Mouse (Mus musculus): ENCODE results near the gene Rgs8. TPM values are rescaled to one million over a fixed set of nuclear protein-coding genes. Genes with fewer than 3 reads are reported as not detected.

The Rgs8 gene
- total and polyA plus RNA-seq, 2 experiments from 2014 or later, result 31.1 to 40.7 TPM

- H3K4me3 ChIP-seq (ENCODE audit: low read depth, low read length), result no peak overlapping the region
- peak overlapping the region; percentile 35 for H3K4me2 ChIP-seq (ENCODE audit: low read depth, low read length, poor library complexity, severe bottlenecking)
- no peaks in the 10 kb centered on the region for H3K36me3 ChIP-seq (ENCODE audit: insufficient read depth, low read length)
- no peak overlapping the region for H3K27ac ChIP-seq (ENCODE audit: low read depth, low read length)
- WGBS, result 41% methylated on average over 7 of the region's 7 CpGs
- peaks cover 40% of the 10 kb centered on the region for H3K4me1 ChIP-seq (ENCODE audit: insufficient read depth, low read length)
- H3K27me3 ChIP-seq (ENCODE audit: insufficient read depth, low read length), result no peaks in the 10 kb centered on the region
- no peaks in the 10 kb centered on the region for H3K9me3 ChIP-seq (ENCODE audit: low read length)
- no peak for ATAC-seq (ENCODE audit: low FRiP score)
- 0 out of 2 replicates have a peak overlapping the region, but pooled peaks have one; percentile 8 for H3K9ac ChIP-seq (replicated peaks; ENCODE audit: low read length, poor library complexity, severe bottlenecking)
- TF ChIP-seq CTCF (IDR thresholded peaks at IDR 0.05), result no peak
- DNase-seq (ENCODE audit: low spot score), result no peak
Measured at GRCm38 (mm10) chr1:153669086-153669485, 16.3 kb downstream of the Rgs8 start.

- H3K4me3 ChIP-seq (ENCODE audit: low read depth, low read length), result no peak overlapping the region
- H3K27me3 ChIP-seq (ENCODE audit: insufficient read depth, low read length), result no peaks in the 10 kb centered on the region
- H3K9me3 ChIP-seq (ENCODE audit: low read length), result no peaks in the 10 kb centered on the region
- no peak overlapping the region for H3K9ac ChIP-seq (replicated peaks; ENCODE audit: low read length, poor library complexity, severe bottlenecking)
- no peak for ATAC-seq (ENCODE audit: low FRiP score)
- WGBS, result 40% methylated on average over 3 of the region's 3 CpGs
- H3K27ac ChIP-seq (ENCODE audit: low read depth, low read length), result no peak overlapping the region
- no peaks in the 10 kb centered on the region for H3K36me3 ChIP-seq (ENCODE audit: insufficient read depth, low read length)
- peak overlapping the region; percentile 35 for H3K4me2 ChIP-seq (ENCODE audit: low read depth, low read length, poor library complexity, severe bottlenecking)
- TF ChIP-seq CTCF (IDR thresholded peaks at IDR 0.05), result no peak
- H3K4me1 ChIP-seq (ENCODE audit: insufficient read depth, low read length), result peaks cover 40% of the 10 kb centered on the region
- DNase-seq (ENCODE audit: low spot score), result no peak
Measured at GRCm38 (mm10) chr1:153669728-153670127, 16.9 kb downstream of the Rgs8 start.

DNA sequence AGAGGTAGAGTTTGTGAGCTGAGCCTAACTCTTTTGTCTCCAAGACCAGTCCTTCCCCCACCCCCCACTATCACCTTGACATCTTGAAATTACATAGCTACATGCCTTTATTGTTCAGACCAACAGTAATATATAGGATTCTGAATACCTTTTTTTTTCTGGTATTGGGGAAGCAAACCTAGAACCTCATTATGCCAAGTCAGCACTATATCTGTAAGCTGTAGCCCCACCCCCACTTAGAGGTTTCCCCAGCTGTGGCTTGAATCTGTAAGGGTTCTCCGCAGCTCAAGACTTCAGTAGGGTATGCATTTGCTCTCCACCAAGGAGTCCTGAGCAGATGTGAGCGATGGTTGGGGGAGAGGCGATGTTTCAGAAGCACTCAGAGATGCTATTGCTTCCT lies 18.5 kb downstream of the Rgs8 start:
- Histone ChIP-seq H3K36me3 (ENCODE audit: insufficient read depth, low read length) (no peaks in the 10 kb centered on the region), H3K9me3 (ENCODE audit: low read length) (no peaks in the 10 kb centered on the region), H3K4me1 (ENCODE audit: insufficient read depth, low read length) (peaks cover 30% of the 10 kb centered on the region), H3K4me2 (ENCODE audit: low read depth, low read length, poor library complexity, severe bottlenecking) (no peak overlapping the region), H3K9ac (replicated peaks; ENCODE audit: low read length, poor library complexity, severe bottlenecking) (no peak overlapping the region), H3K4me3 (ENCODE audit: low read depth, low read length) (no peak overlapping the region), H3K27ac (ENCODE audit: low read depth, low read length) (no peak overlapping the region), H3K27me3 (ENCODE audit: insufficient read depth, low read length) (no peaks in the 10 kb centered on the region)
- WGBS, result 94% methylated on average over 3 of the region's 3 CpGs
- DNase-seq (ENCODE audit: low spot score) (no peak), ATAC-seq (ENCODE audit: low FRiP score) (no peak)
- TF ChIP-seq CTCF (IDR thresholded peaks at IDR 0.05), result no peak

- WGBS, result 57% methylated on average over 9 of the region's 9 CpGs
- Histone ChIP-seq H3K9ac (replicated peaks; ENCODE audit: low read length, poor library complexity, severe bottlenecking) (no peak overlapping the region), H3K9me3 (ENCODE audit: low read length) (no peaks in the 10 kb centered on the region)
Measured at GRCm38 (mm10) chr1:153672698-153673097, 19.9 kb downstream of the Rgs8 start.

GRCm38 (mm10) chr1:153673900-153674299 lies 21.1 kb downstream of the Rgs8 start:
- peaks cover 19% of the 10 kb centered on the region for H3K4me1 ChIP-seq (ENCODE audit: insufficient read depth, low read length)
- no peaks in the 10 kb centered on the region for H3K9me3 ChIP-seq (ENCODE audit: low read length)
- H3K4me2 ChIP-seq (ENCODE audit: low read depth, low read length, poor library complexity, severe bottlenecking), result no peak overlapping the region
- H3K4me3 ChIP-seq (ENCODE audit: low read depth, low read length), result no peak overlapping the region
- H3K27ac ChIP-seq (ENCODE audit: low read depth, low read length), result no peak overlapping the region
- no peaks in the 10 kb centered on the region for H3K27me3 ChIP-seq (ENCODE audit: insufficient read depth, low read length)
- ATAC-seq (ENCODE audit: low FRiP score), result no peak
- no peak overlapping the region for H3K9ac ChIP-seq (replicated peaks; ENCODE audit: low read length, poor library complexity, severe bottlenecking)
- no peaks in the 10 kb centered on the region for H3K36me3 ChIP-seq (ENCODE audit: insufficient read depth, low read length)
- WGBS, result 80% methylated on average over 12 of the region's 12 CpGs
- DNase-seq (ENCODE audit: low spot score), result no peak
- no peak for TF ChIP-seq CTCF (IDR thresholded peaks at IDR 0.05)

More at GRCm38 (mm10) chr1:153672698-153673097, 19.9 kb downstream of the Rgs8 start:
- H3K27ac ChIP-seq (ENCODE audit: low read depth, low read length), result no peak overlapping the region
- DNase-seq (ENCODE audit: low spot score), result no peak
- peaks cover 23% of the 10 kb centered on the region for H3K4me1 ChIP-seq (ENCODE audit: insufficient read depth, low read length)
- H3K4me2 ChIP-seq (ENCODE audit: low read depth, low read length, poor library complexity, severe bottlenecking), result no peak overlapping the region
- no peak overlapping the region for H3K4me3 ChIP-seq (ENCODE audit: low read depth, low read length)
- no peaks in the 10 kb centered on the region for H3K36me3 ChIP-seq (ENCODE audit: insufficient read depth, low read length)
- no peak for TF ChIP-seq CTCF (IDR thresholded peaks at IDR 0.05)
- H3K27me3 ChIP-seq (ENCODE audit: insufficient read depth, low read length), result no peaks in the 10 kb centered on the region
- no peak for ATAC-seq (ENCODE audit: low FRiP score)

GRCm38 (mm10) chr1:153675591-153675990 lies 22.8 kb downstream of the Rgs8 start:
- Histone ChIP-seq H3K36me3 (ENCODE audit: insufficient read depth, low read length) (no peaks in the 10 kb centered on the region), H3K4me1 (ENCODE audit: insufficient read depth, low read length) (peaks cover 11% of the 10 kb centered on the region; the same call in 1 of the 2 replicates), H3K27me3 (ENCODE audit: insufficient read depth, low read length) (no peaks in the 10 kb centered on the region), H3K4me2 (ENCODE audit: low read depth, low read length, poor library complexity, severe bottlenecking) (no peak overlapping the region), H3K27ac (ENCODE audit: low read depth, low read length) (no peak overlapping the region), H3K9me3 (ENCODE audit: low read length) (no peaks in the 10 kb centered on the region), H3K9ac (replicated peaks; ENCODE audit: low read length, poor library complexity, severe bottlenecking) (no peak overlapping the region), H3K4me3 (ENCODE audit: low read depth, low read length) (no peak overlapping the region)
- DNase-seq (ENCODE audit: low spot score), result no peak
- peak; percentile 50 for TF ChIP-seq CTCF (IDR thresholded peaks at IDR 0.05)
- WGBS, result 73% methylated on average over 4 of the region's 4 CpGs
- 0 out of 2 replicates have a peak, but pooled peaks have one; percentile 35 for ATAC-seq (ENCODE audit: low FRiP score)

Measured in midbrain, postnatal 0 days (tissue).